Mouse (Mus musculus): ENCODE data around the gene Dpf3.

- TF ChIP-seq GATA1 (IDR thresholded peaks at IDR 0.05; ENCODE audit: low read length), result no peak
- no peak for TF ChIP-seq TAL1 (IDR thresholded peaks at IDR 0.05; ENCODE audit: low read length)
Observed at GRCm38 (mm10) chr12:83473987-83474600, 13.4 kb downstream of the Dpf3 start.

All from erythroblast, embryonic 14.5 days (primary cell).